Comparison of ENCODE assay signal across 11 mouse cellular contexts in genomic region chr6:136421059-136421458, GRCm38 (mm10). TPM values are rescaled to one million over a fixed set of nuclear protein-coding genes. Genes with fewer than 3 reads are reported as not detected.
DNase-seq lines count a peak whose midpoint lies in the region; ATAC-seq and TF ChIP-seq lines count a peak whose summit lies in the region.
"Had no signal": no experiment of that assay in that cellular context is flagged by ENCODE, and none has a peak within 500 bp of the region (broad histone marks: within the 10 kb centered on the region; RNA-seq: fewer than 3 reads in every experiment).

No protein-coding gene starts in this region.

- H3K27me3 ChIP-seq in hindbrain, postnatal 0 days (ENCODE audit: insufficient read depth, low read length), result no peaks in the 10 kb centered on the region
- H3K27me3 ChIP-seq in hindbrain, embryonic 16.5 days (replicated peaks; ENCODE audit: control insufficient read depth, insufficient read depth, low read length), result no peaks in the 10 kb centered on the region
- H3K27me3 ChIP-seq in kidney, embryonic 14.5 days (ENCODE audit: control insufficient read depth, insufficient read depth, low read length), result no peaks in the 10 kb centered on the region
- H3K27me3 ChIP-seq: stomach, embryonic 15.5 days had no signal

- DNase-seq in hindbrain, postnatal 0 days (ENCODE audit: low spot score), result no peak
- peak; percentile 50 for DNase-seq in A20 (ENCODE audit: low read depth, low spot score)
- DNase-seq in ES-E14 (ENCODE audit: low read depth, low spot score), result peak; percentile 42
- DNase-seq in right cerebral cortex, postnatal 4 days, result no peak
- no peak for DNase-seq in urinary bladder, adult 2 months (ENCODE audit: low spot score)

- H3K4me3 ChIP-seq in hindbrain, postnatal 0 days (ENCODE audit: low read length), result no peak overlapping the region
- H3K4me3 ChIP-seq in hindbrain, embryonic 16.5 days (ENCODE audit: low read length), result no peak overlapping the region
- H3K4me3 ChIP-seq in ES-E14 (ENCODE audit: insufficient read depth in 1 of 2, low read depth in 1 of 2, low read length in 2 of 2, poor library complexity in 1 of 2, severe bottlenecking in 1 of 2), result no peak overlapping the region
- H3K4me3 ChIP-seq in kidney, embryonic 14.5 days (ENCODE audit: low read length), result no peak overlapping the region
- H3K4me3 ChIP-seq: stomach, embryonic 15.5 days had no signal

- 0 out of 2 replicates have a peak, but pooled peaks have one; percentile 24 for ATAC-seq in hindbrain, postnatal 0 days
- ATAC-seq in hindbrain, embryonic 16.5 days, result no peak
- peak; percentile 67 for ATAC-seq in megakaryocyte, adult 5-6 weeks (ENCODE audit: poor library complexity, severe bottlenecking)
- ATAC-seq in kidney, embryonic 14.5 days (ENCODE audit: low FRiP score, low TSS enrichment), result no peak; the same call in 1 of the 2 replicates

- no peaks in the 10 kb centered on the region for H3K4me1 ChIP-seq in hindbrain, postnatal 0 days (ENCODE audit: insufficient read depth, low read length)
- H3K4me1 ChIP-seq in hindbrain, embryonic 16.5 days (ENCODE audit: control insufficient read depth, insufficient read depth, low read depth, low read length), result no peaks in the 10 kb centered on the region
- peaks cover 0 to 4% of the 10 kb centered on the region in 2 experiments; a peak in 1 of 4 replicates for H3K4me1 ChIP-seq in ES-E14 (ENCODE audit: control insufficient read depth in 2 of 2, insufficient read depth in 2 of 2, low read length in 2 of 2, poor library complexity in 1 of 2)
- no peaks in the 10 kb centered on the region for H3K4me1 ChIP-seq in kidney, embryonic 14.5 days (ENCODE audit: control insufficient read depth, insufficient read depth, low read length)
- H3K4me1 ChIP-seq: stomach, embryonic 15.5 days had no signal

- WGBS in hindbrain, postnatal 0 days, result 60% methylated on average over 3 of the region's 3 CpGs
- whole genome bisulfite sequencing in hindbrain, embryonic 16.5 days, result 66% methylated on average over 3 of the region's 3 CpGs
- 69% methylated on average over 3 of the region's 3 CpGs for WGBS in kidney, embryonic 14.5 days

- peak; percentile 32 for TF ChIP-seq CTCF in hindbrain, postnatal 0 days (IDR thresholded peaks at IDR 0.05; ENCODE audit: low read depth)

- H3K9ac ChIP-seq in hindbrain, postnatal 0 days (replicated peaks; ENCODE audit: low read length), result no peak overlapping the region
- no peak overlapping the region for H3K9ac ChIP-seq in hindbrain, embryonic 16.5 days (ENCODE audit: low read depth, low read length)
- H3K9ac ChIP-seq in ES-E14 (ENCODE audit: insufficient read depth, low read depth, low read length, poor library complexity, severe bottlenecking), result no peak overlapping the region
- no peak overlapping the region for H3K9ac ChIP-seq in kidney, embryonic 14.5 days (ENCODE audit: low read depth, low read length)
- H3K9ac ChIP-seq: stomach, embryonic 15.5 days had no signal

- no peaks in the 10 kb centered on the region for H3K36me3 ChIP-seq in hindbrain, postnatal 0 days (ENCODE audit: insufficient read depth, low read length)
- H3K36me3 ChIP-seq in hindbrain, embryonic 16.5 days (ENCODE audit: control insufficient read depth, insufficient read depth, low read length), result no peaks in the 10 kb centered on the region
- no peaks in the 10 kb centered on the region for H3K36me3 ChIP-seq in ES-E14 (ENCODE audit: control insufficient read depth, insufficient read depth, low read length, poor library complexity, severe bottlenecking)
- no peaks in the 10 kb centered on the region for H3K36me3 ChIP-seq in kidney, embryonic 14.5 days (ENCODE audit: control insufficient read depth, insufficient read depth, low read length)
- H3K36me3 ChIP-seq: stomach, embryonic 15.5 days had no signal

- H3K4me2 ChIP-seq in hindbrain, postnatal 0 days (ENCODE audit: low read depth, low read length), result no peak overlapping the region
- no peak overlapping the region for H3K4me2 ChIP-seq in hindbrain, embryonic 16.5 days (ENCODE audit: low read length)
- H3K4me2 ChIP-seq in kidney, embryonic 14.5 days (replicated peaks; ENCODE audit: low read depth, low read length), result no peak overlapping the region
- H3K4me2 ChIP-seq: stomach, embryonic 15.5 days had no signal

- no peak overlapping the region for H3K27ac ChIP-seq in hindbrain, postnatal 0 days
- no peak overlapping the region for H3K27ac ChIP-seq in hindbrain, embryonic 16.5 days (ENCODE audit: low read depth, low read length)
- H3K27ac ChIP-seq in ES-E14 (ENCODE audit: insufficient read depth, low read depth, low read length, poor library complexity, severe bottlenecking), result no peak overlapping the region
- H3K27ac ChIP-seq in kidney, embryonic 14.5 days (ENCODE audit: low read depth, low read length), result no peak overlapping the region
- H3K27ac ChIP-seq: stomach, embryonic 15.5 days had no signal

- no peaks in the 10 kb centered on the region for H3K9me3 ChIP-seq in hindbrain, postnatal 0 days (ENCODE audit: low read length)
- no peaks in the 10 kb centered on the region for H3K9me3 ChIP-seq in hindbrain, embryonic 16.5 days (ENCODE audit: control insufficient read depth, low read length)
- H3K9me3 ChIP-seq in ES-E14 (ENCODE audit: control insufficient read depth, insufficient read depth, low read depth, low read length), result no peaks in the 10 kb centered on the region
- no peaks in the 10 kb centered on the region for H3K9me3 ChIP-seq in kidney, embryonic 14.5 days (ENCODE audit: control insufficient read depth, low read length)
- H3K9me3 ChIP-seq: stomach, embryonic 15.5 days had no signal

- in situ Hi-C loops in ES-E14 (cut with MboI; ENCODE audit: low sequenced_read_pairs in 2 of 2, unreplicated experiment in 2 of 2), result loop anchor here (10.0 kb wide), 2 partner anchors 124 to 134 kb away; no protein-coding TSS in a partner anchor

TF ChIP-seq in ES-E14, 5 proteins besides CTCF, POLR2A, EP300 and RAD21:
- no peak for TF ChIP-seq ZNF384 (IDR thresholded peaks at IDR 0.05; ENCODE audit: low read depth, low read length)
- no peak for TF ChIP-seq MAFK (IDR thresholded peaks at IDR 0.05; ENCODE audit: insufficient read depth, low read depth, low read length)
- TF ChIP-seq CHD2 (IDR thresholded peaks at IDR 0.05; ENCODE audit: low read depth, low read length), result no peak
- TF ChIP-seq ZC3H11A (IDR thresholded peaks at IDR 0.05; ENCODE audit: borderline replicate concordance, low read depth, low read length), result no peak
- no peak for TF ChIP-seq HCFC1 (IDR thresholded peaks at IDR 0.05; ENCODE audit: borderline replicate concordance, insufficient read depth, low read length)

RNA-seq across cellular contexts. Expression of gene E330021D16Rik, which starts 5.7 kb away (rescaled TPM):
- not detected in 2 replicates for total RNA-seq in hindbrain, postnatal 0 days (2014; rRNA removed)
- polyA plus RNA-seq in hindbrain, postnatal 0 days (2015; fragmentation: Nextera tagmentation; extraction: Ambion mirVana), result not detected in 2 replicates
- polyA plus RNA-seq in hindbrain, embryonic 16.5 days (2015; fragmentation: Nextera tagmentation; extraction: Ambion mirVana), result not detected in 2 replicates
- total RNA-seq in ES-E14 (2012; rRNA removed), result 0.36 TPM in 1 of 2 replicates, not detected in the other
- not detected in 2 replicates for total RNA-seq in megakaryocyte, adult 5-6 weeks (2015)
- total RNA-seq in megakaryocyte, adult 5-6 weeks (2017), result not detected in 2 replicates
- not detected in 2 replicates for polyA plus RNA-seq in urinary bladder, adult 2 months (2012; rRNA removed)
- 0.24 and 0.92 TPM in 2 replicates for polyA plus RNA-seq in kidney, embryonic 14.5 days (2014; fragmentation: Nextera tagmentation; extraction: Ambion mirVana)
- total RNA-seq: left cerebral cortex, adult 8-10 months had no signal
- polyA plus RNA-seq: frontal cortex, adult 2 months; stomach, embryonic 15.5 days had no signal

Comparison
In these comparisons a context has a peak if more than half of its experiments do, and no peak if none do; other contexts are left out.
1. ATAC-seq: peak in hindbrain, postnatal 0 days (single experiment) and megakaryocyte, adult 5-6 weeks (single experiment); none in hindbrain, embryonic 16.5 days (single experiment) and kidney, embryonic 14.5 days (single experiment).
2. DNase-seq: peak in A20 (single experiment) and ES-E14 (single experiment); none in hindbrain, postnatal 0 days (single experiment), right cerebral cortex, postnatal 4 days (single experiment) and urinary bladder, adult 2 months (single experiment).